Mouse (Mus musculus) lung, adult 2 months (tissue): ENCODE results near the gene Lrrc28. TPM values are rescaled to one million over a fixed set of nuclear protein-coding genes. Genes with fewer than 3 reads are reported as not detected.

ENCODE experiments used
- DNase-seq: peaks from one replicate; pipeline ENCODE4 v3.0.0; 2022
- H3K4me1 ChIP-seq: fragments of 200-500 bp; 2 replicates; pipeline ENCODE4 v1.6.1; 2011; ENCODE audit warnings: low read length; ENCODE audit not compliant: control insufficient read depth, insufficient read depth
- H3K4me3 ChIP-seq: fragments of 200-500 bp; replicated peaks from 2 replicates; pipeline ENCODE3; 2011; ENCODE audit warnings: low read depth, mild to moderate bottlenecking, control low read depth, low read length; ENCODE audit errors: extremely low read depth
- CTCF ChIP-seq: fragments of 200-500 bp; IDR thresholded peaks from 2 replicates; pipeline ENCODE4 v1.5.1; 2011; ENCODE audit warnings: mild to moderate bottlenecking, low read length, control low read depth; ENCODE audit not compliant: insufficient read depth
- POLR2A ChIP-seq: fragments of 200-500 bp; IDR thresholded peaks from 2 replicates; pipeline ENCODE4 v1.6.1; 2011; ENCODE audit warnings: low read depth, mild to moderate bottlenecking, control low read depth, low read length, borderline replicate concordance; ENCODE audit errors: extremely low read depth
- WGBS: fragments of 180-500 bp; shearing (Covaris S2); methylation state at CpG from one replicate; pipeline ENCODE4 v1.1.7; 2018; 5-methylcytosine and 5-hydroxymethylcytosine counted together
- polyA plus RNA-seq: library from polyadenylated mRNA; depleted of rRNA; stranded (reverse); fragments of >200 nt; gene quantifications from 2 replicates; pipeline ENCODE4 v1.2.3, GENCODE M21; 2012

Lrrc28 gene
- polyA plus RNA-seq, 1 experiment, result 25.4 TPM

DNA sequence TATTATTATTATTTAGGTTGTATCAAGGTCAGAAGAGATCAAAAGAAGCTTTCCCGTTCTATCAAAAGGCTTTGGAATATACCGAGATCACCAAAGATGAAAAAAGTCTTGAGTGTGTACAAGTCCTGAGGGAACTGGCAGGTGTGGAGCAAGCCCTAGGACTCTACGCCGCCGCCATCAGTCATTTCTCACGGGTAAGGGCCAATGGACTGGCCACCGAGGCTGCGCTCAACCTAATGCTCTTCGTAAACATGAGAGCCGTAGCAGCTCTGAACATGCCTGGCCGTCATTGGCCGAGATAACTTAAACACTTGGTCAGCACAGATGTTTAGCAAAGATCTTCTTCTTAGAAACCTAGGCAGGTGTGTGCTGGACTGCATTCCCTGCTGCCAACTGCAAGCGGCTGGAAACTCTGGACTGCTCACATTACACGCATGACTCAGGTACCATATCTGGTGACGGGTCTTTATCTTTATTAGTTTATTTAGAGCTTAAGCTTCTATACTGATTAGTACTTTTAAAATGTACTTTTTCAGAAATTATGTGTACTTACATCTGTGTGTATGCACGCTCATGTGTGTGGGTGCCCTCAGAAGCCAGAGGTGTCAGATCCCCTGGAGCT, 33.9 kb upstream of the Lrrc28 start:
- TF ChIP-seq CTCF, result no peak
- no peak for TF ChIP-seq POLR2A
- WGBS, result 91% methylated on average over 16 of the region's 16 CpGs
- no peak for DNase-seq
- Histone ChIP-seq H3K4me1 (peaks cover 3% of the 10 kb centered on the region), H3K4me3 (no peak overlapping the region)

- DNase-seq, result no peak
- peaks cover 3% of the 10 kb centered on the region for H3K4me1 ChIP-seq
- TF ChIP-seq CTCF (no peak), POLR2A (no peak)
- 75% methylated on average over 5 of the region's 5 CpGs for WGBS
- no peak overlapping the region for H3K4me3 ChIP-seq
Measured at GRCm38 (mm10) chr7:67673656-67674055, 28.6 kb upstream of the Lrrc28 start.

DNA sequence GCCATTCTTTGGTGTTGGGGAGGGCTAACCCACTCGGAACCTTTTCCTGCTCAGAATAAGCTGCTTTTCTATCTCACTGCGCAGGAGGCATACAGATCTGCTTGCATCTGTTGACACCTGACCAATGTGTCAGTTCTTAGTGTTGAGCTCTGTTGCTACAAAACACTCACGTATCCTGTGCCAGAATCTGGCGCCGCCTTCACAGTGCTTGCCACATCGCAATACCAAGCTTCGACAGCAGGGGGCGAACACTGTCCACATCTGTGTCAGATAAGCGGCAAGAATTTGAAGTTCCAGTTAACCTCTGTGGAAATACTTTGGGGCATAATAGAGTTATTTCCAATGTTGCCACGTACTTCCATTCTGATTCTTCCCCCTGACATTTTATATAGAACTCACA, 27.6 kb upstream of the Lrrc28 start:
- WGBS, result 4% methylated on average over 10 of the region's 10 CpGs
- TF ChIP-seq POLR2A (no peak), CTCF (peak; percentile 99)
- DNase-seq, result peak; percentile 97
- H3K4me3 ChIP-seq, result no peak overlapping the region
- peaks cover 3% of the 10 kb centered on the region for H3K4me1 ChIP-seq

- H3K4me3 ChIP-seq, result no peak overlapping the region
- peaks cover 3% of the 10 kb centered on the region for H3K4me1 ChIP-seq
- TF ChIP-seq POLR2A (no peak), CTCF (0 out of 2 replicates have a peak, but pooled peaks have one; percentile 16)
- no peak for DNase-seq
- 79% methylated on average over 1 of the region's 1 CpGs for WGBS
Measured at GRCm38 (mm10) chr7:67670965-67671364, 25.9 kb upstream of the Lrrc28 start.

DNA sequence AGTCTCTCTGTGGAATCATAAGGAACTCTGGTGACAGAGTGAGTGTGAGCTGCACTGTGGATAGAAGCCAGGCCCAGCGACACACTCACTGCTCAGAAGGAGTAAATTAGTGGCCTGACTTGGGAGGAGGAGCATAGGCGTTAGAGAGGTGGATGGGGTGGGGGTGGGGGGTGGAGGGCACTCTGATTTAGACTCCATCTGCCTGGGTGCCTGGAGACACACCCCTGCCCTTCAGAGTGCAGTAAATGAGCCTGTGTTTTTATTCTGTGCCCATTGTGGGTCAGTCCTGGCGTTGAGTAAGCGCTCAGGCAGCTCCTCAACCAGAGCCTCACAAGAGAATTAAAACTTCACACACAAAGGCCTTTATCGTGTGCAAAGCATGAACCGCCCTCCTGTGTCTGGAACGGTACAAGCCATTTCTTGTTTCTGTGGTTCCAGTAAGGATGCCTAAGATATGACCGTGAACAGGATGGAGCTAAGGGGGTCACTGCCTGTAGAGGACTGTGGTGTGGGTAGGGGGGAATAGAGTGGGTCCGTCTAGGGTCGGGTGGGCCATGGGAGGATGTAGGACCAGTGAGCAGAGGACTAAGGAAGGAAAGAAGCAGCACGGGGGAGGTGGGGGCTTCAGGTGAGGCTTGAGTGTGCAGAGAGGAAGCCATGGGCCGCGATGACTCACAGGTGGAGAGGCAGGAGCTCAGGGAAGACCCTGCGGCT, 19.1 kb upstream of the Lrrc28 start:
- WGBS, result 79% methylated on average over 14 of the region's 14 CpGs
- Histone ChIP-seq H3K4me3 (no peak overlapping the region), H3K4me1 (no peaks in the 10 kb centered on the region)
- DNase-seq, result no peak
- TF ChIP-seq POLR2A, result no peak
- no peak for TF ChIP-seq CTCF

GRCm38 (mm10) chr7:67662424-67662823, 17.4 kb upstream of the Lrrc28 start:
- 75% methylated on average over 5 of the region's 5 CpGs for WGBS
- no peaks in the 10 kb centered on the region for H3K4me1 ChIP-seq
- DNase-seq, result no peak
- TF ChIP-seq POLR2A (no peak), CTCF (no peak)
- no peak overlapping the region for H3K4me3 ChIP-seq

GRCm38 (mm10) chr7:67658110-67658509, 13.0 kb upstream of the Lrrc28 start:
- no peak overlapping the region for H3K4me3 ChIP-seq
- WGBS, result 86% methylated on average over 4 of the region's 4 CpGs
- no peak for DNase-seq
- H3K4me1 ChIP-seq, result no peaks in the 10 kb centered on the region; the same call in 1 of the 2 replicates
- TF ChIP-seq POLR2A, result no peak
- TF ChIP-seq CTCF, result no peak

GRCm38 (mm10) chr7:67655186-67655585, 10.1 kb upstream of the Lrrc28 start:
- DNase-seq, result no peak
- TF ChIP-seq CTCF (no peak), POLR2A (no peak)
- no peaks in the 10 kb centered on the region; the same call in 1 of the 2 replicates for H3K4me1 ChIP-seq
- 48% methylated on average over 1 of the region's 1 CpGs for WGBS
- no peak overlapping the region for H3K4me3 ChIP-seq

GRCm38 (mm10) chr7:67654668-67655067, 9.6 kb upstream of the Lrrc28 start:
- TF ChIP-seq CTCF (no peak), POLR2A (no peak)
- H3K4me3 ChIP-seq, result no peak overlapping the region
- DNase-seq, result no peak
- 62% methylated on average over 7 of the region's 7 CpGs for WGBS
- H3K4me1 ChIP-seq, result no peaks in the 10 kb centered on the region; the same call in 1 of the 2 replicates

DNA sequence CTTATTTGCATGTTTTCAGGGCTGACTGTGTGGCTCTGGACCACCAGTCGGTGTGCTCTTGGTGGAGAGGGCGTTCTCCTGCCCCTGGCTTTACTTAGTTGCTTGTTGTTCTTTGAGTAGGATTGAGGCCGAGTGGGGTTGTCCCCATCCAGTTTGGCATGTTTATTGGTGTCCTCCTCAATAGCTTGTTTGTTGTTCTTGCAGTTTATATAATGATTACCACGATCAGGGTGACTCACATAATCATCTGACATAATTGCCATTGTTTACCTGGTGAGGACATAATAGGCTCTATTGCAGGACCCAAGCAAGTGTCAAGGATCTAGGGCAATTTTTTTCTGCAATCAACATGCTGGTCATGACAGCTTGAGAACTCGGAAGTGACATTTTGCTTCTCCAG, 7.1 kb upstream of the Lrrc28 start:
- Histone ChIP-seq H3K4me3 (no peak overlapping the region), H3K4me1 (peaks cover 3% of the 10 kb centered on the region; the same call in 1 of the 2 replicates)
- no peak for DNase-seq
- 68% methylated on average over 5 of the region's 5 CpGs for WGBS
- TF ChIP-seq CTCF (no peak), POLR2A (no peak)
